Mouse (Mus musculus) left cerebral cortex, postnatal 4 days (tissue): ENCODE results near the gene Vmn1r175. TPM values are rescaled to one million over a fixed set of nuclear protein-coding genes. Genes with fewer than 3 reads are reported as not detected.
"Not testable (repeated sequence)": the region's sequence is repeated elsewhere in the genome, so short reads cannot be mapped to it uniquely, and the experiment has no call there.

ENCODE experiments used
- DNase-seq: peaks from one replicate; pipeline ENCODE4 v3.0.0-alpha.2; 2022
- intact Hi-C: fragments of 180-260 bp; cut with DNase I; formaldehyde crosslinking; loops from one replicate; pipeline ENCODE4 v1.15.1; 2025
- total RNA-seq, 2 experiments: library from RNA; stranded (reverse); gene quantifications; 2 replicates each; pipeline ENCODE4 v1.2.3; 2021

Vmn1r175 gene
- not detected for total RNA-seq

DNA sequence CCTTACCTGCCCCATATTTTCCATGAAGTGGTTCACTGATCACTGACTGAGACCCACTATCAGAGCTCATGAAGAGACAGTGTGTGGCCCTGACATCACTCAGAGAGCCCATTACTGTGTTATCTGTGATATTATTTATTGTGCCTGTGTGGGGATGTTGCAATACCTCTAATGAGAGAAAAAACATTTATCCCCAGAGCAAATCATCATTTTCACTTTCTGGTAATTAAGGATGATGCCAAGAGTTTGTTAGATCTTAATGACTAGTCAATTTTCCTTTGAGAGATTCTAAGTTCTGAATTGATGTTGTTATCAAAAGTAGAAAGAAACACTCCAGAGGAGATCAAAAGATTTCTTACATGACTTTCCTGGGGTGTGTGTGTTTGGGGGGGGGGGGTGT, at the start of gene Vmn1r175:
Gene Vmn1r175, minus strand, starts transcription at position 101 of the 400 bp plus-strand sequence.
- intact Hi-C loops, DNase-seq: not testable (repeated sequence)

DNA sequence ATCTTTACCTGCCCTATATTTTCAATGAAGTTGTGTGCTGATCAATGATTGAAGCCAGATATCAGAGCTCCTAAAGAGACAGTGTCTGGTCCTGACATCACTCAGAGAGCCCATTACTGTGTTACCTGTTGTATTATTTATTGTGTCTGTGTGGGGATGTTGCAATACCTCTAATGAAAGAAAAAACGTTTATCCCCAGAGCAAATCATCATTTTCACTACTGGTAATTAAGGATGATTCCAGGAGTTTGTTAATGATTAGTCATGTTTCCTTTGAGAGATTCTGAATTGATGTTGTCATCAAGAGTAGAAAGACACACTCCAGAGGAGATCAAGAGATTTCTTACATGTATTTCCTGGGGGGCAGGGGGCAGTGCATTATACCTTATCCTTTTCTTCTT, 26.8 kb upstream of the Vmn1r175 start, which contains the start of gene Vmn1r176:
Gene Vmn1r176, minus strand, starts transcription at position 101 of the 400 bp plus-strand sequence.
- DNase-seq, intact Hi-C loops: not testable (repeated sequence)

GRCm38 (mm10) chr7:23784526-23784925, 25.9 kb downstream of the Vmn1r175 start:
- intact Hi-C loops = no loop called here
- no peak for DNase-seq

Other genes starting within 250 kb of the Vmn1r175 start
- gene Vmn1r169, start 235.1 kb downstream of the Vmn1r175 start, total RNA-seq = not detected
- gene Vmn1r170, start 204.5 kb downstream of the Vmn1r175 start, total RNA-seq = not detected
- not detected for gene Vmn1r171, start 179.9 kb downstream of the Vmn1r175 start, total RNA-seq
- not detected for gene Vmn1r172, start 152.3 kb downstream of the Vmn1r175 start, total RNA-seq
- not detected for gene Vmn1r173, start 109.9 kb downstream of the Vmn1r175 start, total RNA-seq
- not detected for gene Vmn1r174, start 58.4 kb downstream of the Vmn1r175 start, total RNA-seq
- not detected for gene Vmn1r176, start 26.7 kb upstream of the Vmn1r175 start, total RNA-seq
- not detected for gene Vmn1r177, start 55.8 kb upstream of the Vmn1r175 start, total RNA-seq
- gene Vmn1r178, start 81.4 kb upstream of the Vmn1r175 start, total RNA-seq = not detected
- gene Vmn1r179, start 116.3 kb upstream of the Vmn1r175 start, total RNA-seq = not detected
- gene Vmn1r180, start 140.0 kb upstream of the Vmn1r175 start, total RNA-seq = not detected
- gene Vmn1r181, start 164.0 kb upstream of the Vmn1r175 start, total RNA-seq = not detected
- not detected for gene V1rd19, start 191.0 kb upstream of the Vmn1r175 start, total RNA-seq
- not detected for gene Vmn1r183, start 242.6 kb upstream of the Vmn1r175 start, total RNA-seq